Mouse (Mus musculus): Measurements from ENCODE around the gene Gpatch1. TPM values are rescaled to one million over a fixed set of nuclear protein-coding genes. Genes with fewer than 3 reads are reported as not detected.
"Not testable (repeated sequence)": the region's sequence is repeated elsewhere in the genome, so short reads cannot be mapped to it uniquely, and the experiment has no call there.

Gene Gpatch1
- total RNA-seq, 1 experiment from 2014 or later = 17.3 TPM

- ATAC-seq (replicated peaks in 1 of 2; ENCODE audit: insufficient read depth in 1 of 2, low FRiP score in 2 of 2, low TSS enrichment in 1 of 2, low read depth in 1 of 2, poor library complexity in 2 of 2, severe bottlenecking in 2 of 2) = peak; percentile 91 to 92
These were observed 15.7 kb upstream of the Gpatch1 start, which contains the start of gene Rhpn2 for GRCm38 (mm10) chr7:35333692-35334526. TSS of gene Rhpn2 (plus strand) at chr7:35334170.

- ATAC-seq (replicated peaks in 1 of 2; ENCODE audit: insufficient read depth in 1 of 2, low FRiP score in 2 of 2, low TSS enrichment in 1 of 2, low read depth in 1 of 2, poor library complexity in 2 of 2, severe bottlenecking in 2 of 2) = peak in 1 of 2 experiments; percentile 26; a peak in 1 of 4 replicates
These were observed 15.0 kb upstream of the Gpatch1 start for GRCm38 (mm10) chr7:35333231-35333651.

- ATAC-seq (replicated peaks in 1 of 2; ENCODE audit: insufficient read depth in 1 of 2, low FRiP score in 2 of 2, low TSS enrichment in 1 of 2, low read depth in 1 of 2, poor library complexity in 2 of 2, severe bottlenecking in 2 of 2) = no peak
These were observed 13.3 kb upstream of the Gpatch1 start for GRCm38 (mm10) chr7:35331590-35331989.

- no peak for ATAC-seq (replicated peaks in 1 of 2; ENCODE audit: insufficient read depth in 1 of 2, low FRiP score in 2 of 2, low TSS enrichment in 1 of 2, low read depth in 1 of 2, poor library complexity in 2 of 2, severe bottlenecking in 2 of 2)
These were observed 4.6 kb upstream of the Gpatch1 start for GRCm38 (mm10) chr7:35322732-35323420.

DNA sequence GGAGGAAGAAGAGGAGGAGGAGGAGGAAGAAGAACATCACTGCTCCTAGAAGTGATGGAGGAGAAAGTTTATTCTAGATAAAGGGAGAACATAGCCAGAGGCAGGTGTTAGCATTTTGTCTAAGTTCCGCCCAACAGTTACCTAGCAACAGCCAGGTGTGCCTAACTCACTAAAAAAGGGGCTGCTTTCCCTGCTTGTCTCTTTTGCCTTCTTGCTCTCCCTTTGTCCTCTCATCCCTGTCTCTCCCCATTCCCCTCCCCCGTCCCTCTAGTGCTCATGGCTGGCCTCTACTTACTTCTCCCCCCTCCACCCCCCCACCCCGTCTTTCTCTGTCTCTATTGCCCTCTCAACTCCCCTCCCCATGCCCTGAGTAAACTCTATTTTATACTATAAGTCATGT lies 3.9 kb upstream of the Gpatch1 start:
- no peak for ATAC-seq (replicated peaks in 1 of 2; ENCODE audit: insufficient read depth in 1 of 2, low FRiP score in 2 of 2, low TSS enrichment in 1 of 2, low read depth in 1 of 2, poor library complexity in 2 of 2, severe bottlenecking in 2 of 2)

GRCm38 (mm10) chr7:35319755-35320154 lies 1.5 kb upstream of the Gpatch1 start:
- no peak for ATAC-seq (replicated peaks in 1 of 2; ENCODE audit: insufficient read depth in 1 of 2, low FRiP score in 2 of 2, low TSS enrichment in 1 of 2, low read depth in 1 of 2, poor library complexity in 2 of 2, severe bottlenecking in 2 of 2)

DNA sequence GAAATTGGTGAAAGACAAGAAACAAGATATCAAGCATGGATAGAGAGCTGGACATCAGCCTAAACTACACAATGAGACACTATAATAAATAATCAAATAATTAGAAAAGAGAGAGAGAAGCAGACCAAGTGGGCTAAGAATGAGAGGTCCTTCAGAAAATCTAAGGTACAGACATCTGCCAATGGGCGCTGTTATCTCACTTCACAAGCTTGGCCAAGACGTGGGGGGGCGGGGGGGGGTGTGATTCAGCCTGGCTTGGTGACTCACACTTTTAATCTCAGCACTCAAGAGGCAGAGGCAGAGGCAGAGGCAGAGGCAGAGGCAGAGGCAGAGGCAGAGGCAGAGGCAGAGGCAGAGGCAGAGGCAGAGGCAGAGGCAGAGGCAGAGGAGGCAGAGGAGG lies 981 bp upstream of the Gpatch1 start:
- not testable (repeated sequence) for ATAC-seq (replicated peaks in 1 of 2; ENCODE audit: insufficient read depth in 1 of 2, low FRiP score in 2 of 2, low TSS enrichment in 1 of 2, low read depth in 1 of 2, poor library complexity in 2 of 2, severe bottlenecking in 2 of 2)

DNA sequence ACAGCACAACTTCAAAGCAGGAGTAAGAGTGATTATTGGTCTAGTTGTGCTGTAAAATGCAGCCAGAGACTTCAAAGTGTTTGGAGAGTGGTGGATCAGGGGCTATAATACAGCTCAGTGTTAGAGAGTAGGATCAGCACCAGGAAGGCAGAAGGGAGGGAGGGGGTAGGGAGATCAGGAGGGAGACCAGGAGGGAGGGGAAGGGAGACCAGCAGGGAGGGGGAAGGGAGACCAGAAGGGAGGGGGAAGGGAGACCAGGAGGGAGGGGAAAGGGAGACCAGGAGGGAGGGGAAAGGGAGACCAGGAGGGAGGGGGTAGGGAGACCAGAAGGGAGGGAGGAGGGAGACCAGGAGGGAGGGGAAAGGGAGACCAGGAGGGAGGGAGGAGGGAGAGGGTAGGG lies 4.1 kb downstream of the Gpatch1 start:
- no peak for ATAC-seq (replicated peaks in 1 of 2; ENCODE audit: insufficient read depth in 1 of 2, low FRiP score in 2 of 2, low TSS enrichment in 1 of 2, low read depth in 1 of 2, poor library complexity in 2 of 2, severe bottlenecking in 2 of 2)

DNA sequence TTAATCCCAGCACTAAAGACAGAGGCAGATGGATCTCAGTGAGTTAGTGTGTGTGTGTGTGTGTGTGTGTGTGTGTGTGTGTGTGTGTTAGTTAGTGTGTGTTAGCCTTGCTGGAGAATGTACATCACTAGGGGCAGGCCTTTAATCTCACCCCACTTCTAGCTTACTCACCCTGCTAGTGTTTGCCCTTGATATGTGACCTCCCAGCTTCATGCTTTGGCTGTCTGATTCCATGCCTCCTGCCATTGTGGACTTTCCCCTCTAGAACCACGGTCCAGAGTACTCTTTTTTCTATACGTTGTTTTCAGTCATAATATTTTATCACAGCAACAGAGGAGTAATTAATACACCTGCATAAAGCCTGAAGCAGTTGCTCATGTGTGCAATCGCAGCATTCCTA lies 7.0 kb downstream of the Gpatch1 start:
- no peak for ATAC-seq (replicated peaks in 1 of 2; ENCODE audit: insufficient read depth in 1 of 2, low FRiP score in 2 of 2, low TSS enrichment in 1 of 2, low read depth in 1 of 2, poor library complexity in 2 of 2, severe bottlenecking in 2 of 2)

- no peak for ATAC-seq (replicated peaks in 1 of 2; ENCODE audit: insufficient read depth in 1 of 2, low FRiP score in 2 of 2, low TSS enrichment in 1 of 2, low read depth in 1 of 2, poor library complexity in 2 of 2, severe bottlenecking in 2 of 2)
These were observed 17.4 kb downstream of the Gpatch1 start for GRCm38 (mm10) chr7:35300792-35301191.

DNA sequence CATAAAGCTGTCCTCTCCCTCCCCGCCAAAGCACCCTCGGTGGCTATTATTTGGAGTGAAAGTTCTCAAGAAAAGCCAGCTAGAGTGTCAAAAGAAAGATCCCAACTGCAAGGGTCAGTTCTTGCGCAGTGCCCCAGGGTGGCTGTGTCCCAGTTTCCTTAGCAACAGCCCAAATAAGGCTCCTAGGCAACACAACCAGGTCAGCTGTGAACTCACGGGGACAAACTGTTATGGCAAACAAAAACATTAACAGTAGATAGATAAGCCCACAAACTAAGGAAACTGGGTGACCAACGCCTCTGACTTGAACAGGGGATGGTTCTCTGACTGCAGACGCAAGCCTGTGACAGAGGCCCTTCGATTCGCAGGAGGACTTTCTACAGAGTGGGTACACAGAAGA lies 18.6 kb downstream of the Gpatch1 start:
- no peak for ATAC-seq (replicated peaks in 1 of 2; ENCODE audit: insufficient read depth in 1 of 2, low FRiP score in 2 of 2, low TSS enrichment in 1 of 2, low read depth in 1 of 2, poor library complexity in 2 of 2, severe bottlenecking in 2 of 2)

DNA sequence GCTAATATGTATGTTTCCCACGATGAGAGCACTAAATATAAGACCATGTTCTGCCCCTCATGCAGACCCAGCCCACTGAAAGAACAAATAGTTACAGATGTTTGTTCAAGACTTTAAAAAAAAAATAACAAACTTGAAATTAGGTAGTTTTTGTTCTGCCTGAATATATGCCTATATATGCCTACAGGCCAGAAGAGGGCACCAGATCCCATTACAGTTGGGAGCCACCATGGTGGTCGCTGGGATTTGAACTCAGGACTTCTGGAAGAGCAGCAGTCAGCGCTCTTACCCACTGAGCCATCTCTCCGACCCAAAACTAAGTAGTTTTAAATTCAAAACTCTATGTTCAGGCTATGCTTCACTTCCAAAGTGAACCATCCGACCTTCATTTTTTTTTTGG lies 20.4 kb downstream of the Gpatch1 start:
- ATAC-seq (replicated peaks in 1 of 2; ENCODE audit: insufficient read depth in 1 of 2, low FRiP score in 2 of 2, low TSS enrichment in 1 of 2, low read depth in 1 of 2, poor library complexity in 2 of 2, severe bottlenecking in 2 of 2) = no peak

GRCm38 (mm10) chr7:35295631-35296030 lies 22.6 kb downstream of the Gpatch1 start:
- no peak for ATAC-seq (replicated peaks in 1 of 2; ENCODE audit: insufficient read depth in 1 of 2, low FRiP score in 2 of 2, low TSS enrichment in 1 of 2, low read depth in 1 of 2, poor library complexity in 2 of 2, severe bottlenecking in 2 of 2)

GRCm38 (mm10) chr7:35293464-35293863 lies 24.8 kb downstream of the Gpatch1 start:
- no peak for ATAC-seq (replicated peaks in 1 of 2; ENCODE audit: insufficient read depth in 1 of 2, low FRiP score in 2 of 2, low TSS enrichment in 1 of 2, low read depth in 1 of 2, poor library complexity in 2 of 2, severe bottlenecking in 2 of 2)

DNA sequence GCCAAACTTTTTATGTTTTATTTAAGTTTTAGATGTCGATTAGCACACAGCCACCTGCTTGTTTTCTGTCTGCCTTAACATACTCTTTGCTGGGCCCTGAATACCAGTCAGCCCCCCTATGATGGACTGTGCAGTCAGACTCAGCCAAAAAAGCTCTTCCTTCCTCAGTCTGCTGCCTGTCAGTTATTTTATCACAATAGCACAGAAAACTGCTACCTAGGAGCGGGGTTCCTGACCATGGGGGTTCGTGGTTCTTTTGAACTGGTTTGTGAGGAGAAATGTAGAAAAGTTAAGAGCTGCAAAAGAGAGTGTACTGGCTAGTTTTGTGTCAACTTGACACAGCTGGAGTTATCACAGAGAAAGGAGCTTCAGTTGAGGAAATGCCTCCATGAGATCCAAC lies 39.3 kb downstream of the Gpatch1 start:
- no peak for ATAC-seq (replicated peaks in 1 of 2; ENCODE audit: insufficient read depth in 1 of 2, low FRiP score in 2 of 2, low TSS enrichment in 1 of 2, low read depth in 1 of 2, poor library complexity in 2 of 2, severe bottlenecking in 2 of 2)

DNA sequence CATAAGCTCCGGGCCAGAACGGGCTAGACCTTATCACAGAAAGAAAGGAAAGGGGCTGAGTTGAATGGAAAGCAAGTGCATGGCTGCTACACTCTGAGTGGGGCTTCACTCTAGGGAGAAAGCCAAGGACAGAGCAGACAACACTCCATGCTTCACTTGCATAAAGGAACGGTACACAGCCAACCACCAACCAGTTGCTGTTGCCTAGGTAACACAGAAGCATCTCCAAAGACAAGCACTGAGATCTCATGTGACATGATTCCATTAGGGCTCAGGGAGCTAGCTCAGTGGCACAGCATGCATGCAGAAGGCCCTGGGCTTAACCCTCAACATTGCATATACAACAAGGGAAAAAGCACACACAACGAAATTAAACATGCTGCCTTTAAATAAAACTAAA lies 40.8 kb downstream of the Gpatch1 start:
- ATAC-seq (replicated peaks in 1 of 2; ENCODE audit: insufficient read depth in 1 of 2, low FRiP score in 2 of 2, low TSS enrichment in 1 of 2, low read depth in 1 of 2, poor library complexity in 2 of 2, severe bottlenecking in 2 of 2) = no peak

DNA sequence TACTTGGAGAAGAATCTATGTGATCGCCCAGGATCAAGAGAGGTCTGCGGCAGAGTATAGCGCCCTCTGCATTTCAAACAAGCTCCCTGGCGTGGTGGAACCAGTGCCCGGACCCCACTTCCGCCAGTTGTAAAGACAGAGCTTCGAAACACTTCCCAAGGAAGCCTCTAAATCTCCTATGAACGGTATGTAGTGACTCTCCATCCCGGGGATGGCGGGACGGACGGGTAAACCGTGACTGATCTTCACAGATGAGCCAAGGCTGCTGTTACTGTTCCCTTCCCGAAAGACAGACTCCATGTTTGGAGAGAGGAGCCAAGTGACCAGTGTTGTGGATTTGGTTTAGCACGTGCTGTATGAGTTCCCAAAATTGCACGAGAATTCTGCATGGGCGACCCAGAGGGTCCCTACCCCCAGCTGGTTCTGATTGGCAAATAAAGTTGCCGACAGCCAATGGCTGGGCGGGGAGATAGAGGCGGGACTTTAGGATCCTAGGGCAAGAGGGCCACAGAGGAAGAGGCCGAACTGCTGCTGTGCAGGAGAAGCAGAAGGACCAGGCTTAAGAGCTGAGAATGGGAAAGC lies 48.7 kb downstream of the Gpatch1 start:
- ATAC-seq (replicated peaks in 1 of 2; ENCODE audit: insufficient read depth in 1 of 2, low FRiP score in 2 of 2, low TSS enrichment in 1 of 2, low read depth in 1 of 2, poor library complexity in 2 of 2, severe bottlenecking in 2 of 2) = peak; percentile 65 to 79

GRCm38 (mm10) chr7:35267841-35268240 lies 50.4 kb downstream of the Gpatch1 start:
- no peak for ATAC-seq (replicated peaks in 1 of 2; ENCODE audit: insufficient read depth in 1 of 2, low FRiP score in 2 of 2, low TSS enrichment in 1 of 2, low read depth in 1 of 2, poor library complexity in 2 of 2, severe bottlenecking in 2 of 2)

Measured in hematopoietic stem cell, adult 5-6 weeks (primary cell).